Mouse (Mus musculus) left cerebral cortex, adult 2 months (tissue): Measurements from ENCODE around the gene Ptpn1. TPM values are rescaled to one million over a fixed set of nuclear protein-coding genes. Genes with fewer than 3 reads are reported as not detected.
A peak's percentile ranks its signal among the peaks of the same experiment; 100 is the strongest.

ENCODE experiments used
- DNase-seq, 2 experiments: peaks; one replicate each; pipeline ENCODE4 v3.0.0; 2021 to 2022; ENCODE audit warnings: low spot score in 2 of 2, mixed read lengths in 1 of 2; ENCODE audit errors: extremely low spot score in 1 of 2
- H3K27ac ChIP-seq: fragments of 200-600 bp; 2 replicates; pipeline ENCODE4 v1.8.1; 2022
- H3K4me3 ChIP-seq: fragments of 200-600 bp; 2 replicates; pipeline ENCODE4 v1.8.1; 2022
- CTCF ChIP-seq: fragments of 200-600 bp; IDR thresholded peaks from 2 replicates; pipeline ENCODE4 v1.8.1; 2022; ENCODE audit warnings: antibody characterized with exemption, mild to moderate bottlenecking, moderate library complexity
- intact Hi-C: fragments of 180-260 bp; cut with DNase I; formaldehyde crosslinking; loops from one replicate; pipeline ENCODE4 v1.15.1; 2025
- total RNA-seq, 2 experiments: library from RNA; stranded (reverse); gene quantifications; 2 replicates each; pipeline ENCODE4 v1.2.3; 2021

Ptpn1 gene
- total RNA-seq, 2 experiments from 2014 or later = 52.0 to 69.0 TPM

DNA sequence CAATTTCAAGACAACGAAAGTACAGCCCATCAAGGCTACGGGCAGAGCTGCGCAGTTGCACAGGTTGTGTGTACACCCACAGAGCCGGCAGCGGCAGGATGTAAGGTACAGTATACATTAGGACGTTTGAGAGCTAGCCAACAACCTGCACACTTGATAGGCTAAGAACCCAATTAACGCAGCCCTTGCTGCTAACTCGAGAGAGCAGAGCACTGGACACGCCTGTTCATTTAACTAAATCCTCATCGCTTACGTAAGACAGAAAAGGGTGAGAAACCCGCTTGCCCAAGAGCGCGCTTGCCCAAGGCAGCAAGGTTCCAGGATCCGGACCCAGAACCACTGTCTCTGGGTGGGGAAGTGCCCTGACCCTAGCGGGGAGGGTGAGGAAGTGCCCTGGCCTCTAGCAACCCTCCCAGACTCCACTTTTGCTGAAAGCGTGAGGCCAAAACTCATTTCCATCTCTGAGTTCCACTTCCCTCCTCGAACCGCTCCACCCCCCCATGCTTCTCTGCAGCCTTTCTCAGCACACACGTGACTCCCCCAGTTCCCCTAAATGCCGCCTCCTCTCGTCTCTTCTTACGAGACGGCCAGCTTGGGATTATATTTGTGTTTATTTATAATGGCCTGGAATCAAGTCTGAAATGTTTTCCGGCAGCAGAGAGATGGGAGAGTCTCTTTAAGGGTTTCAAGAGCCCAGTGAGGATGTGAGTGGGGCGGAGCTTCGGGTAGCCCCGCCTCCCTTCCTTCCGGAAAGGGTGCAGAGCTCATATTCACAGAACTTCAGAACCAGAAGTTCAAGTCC lies 6.9 kb upstream of the Ptpn1 start:
- peak; percentile 29 for TF ChIP-seq CTCF
- intact Hi-C loops = no loop called here
- DNase-seq = peak; percentile 74 to 79
- Histone ChIP-seq H3K27ac (peak overlapping the region; percentile 87), H3K4me3 (peak overlapping the region; percentile 55)

DNA sequence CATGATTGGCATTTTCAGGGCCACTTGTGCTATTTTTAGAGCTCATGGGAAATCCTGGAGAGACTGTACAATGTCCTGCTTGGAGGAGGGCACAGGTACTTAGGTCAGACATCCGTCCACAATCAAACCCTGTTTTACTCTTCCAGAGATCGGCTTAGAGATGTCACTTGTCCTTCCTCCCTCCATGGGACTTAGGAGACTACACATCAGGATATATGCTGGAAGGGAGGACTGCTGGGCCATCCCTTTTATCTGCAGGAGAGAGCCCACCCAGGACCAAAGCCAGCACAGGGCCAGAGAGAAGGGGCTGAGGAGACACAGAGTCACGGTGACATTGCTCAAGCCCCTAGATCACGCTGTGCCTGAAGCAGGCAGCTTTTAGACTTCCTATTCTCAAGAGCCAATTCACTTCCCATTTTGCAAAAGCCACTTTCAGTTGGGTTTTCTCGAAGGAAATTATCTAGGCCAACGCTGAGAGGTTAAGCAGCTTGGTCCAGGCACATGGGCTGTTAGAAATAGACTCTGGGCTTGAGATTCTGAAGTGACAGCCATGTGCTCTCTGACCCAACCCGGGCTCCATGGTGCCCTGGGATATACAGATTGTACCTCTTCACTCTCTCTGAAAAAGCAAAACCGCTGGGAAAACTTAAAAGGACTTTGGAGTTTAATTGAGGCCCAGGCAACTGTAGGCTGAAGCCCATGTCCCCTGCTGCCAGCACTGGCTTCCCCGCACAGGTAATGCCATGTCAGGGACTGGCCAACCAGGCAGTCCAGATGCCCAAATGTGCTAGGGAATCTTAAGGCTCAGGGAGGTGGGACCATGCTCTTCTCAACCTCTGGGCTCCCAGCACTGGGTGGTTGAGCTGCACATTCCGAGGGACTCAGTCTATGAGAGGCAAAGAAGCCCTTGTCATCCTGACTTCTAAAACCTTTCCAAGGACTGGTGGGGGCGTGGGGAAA lies 5.7 kb upstream of the Ptpn1 start:
- H3K27ac ChIP-seq = peak overlapping the region; percentile 87; the same call in 1 of the 2 replicates
- no peak overlapping the region for H3K4me3 ChIP-seq
- intact Hi-C loops = no loop called here
- TF ChIP-seq CTCF = no peak
- DNase-seq = no peak

DNA sequence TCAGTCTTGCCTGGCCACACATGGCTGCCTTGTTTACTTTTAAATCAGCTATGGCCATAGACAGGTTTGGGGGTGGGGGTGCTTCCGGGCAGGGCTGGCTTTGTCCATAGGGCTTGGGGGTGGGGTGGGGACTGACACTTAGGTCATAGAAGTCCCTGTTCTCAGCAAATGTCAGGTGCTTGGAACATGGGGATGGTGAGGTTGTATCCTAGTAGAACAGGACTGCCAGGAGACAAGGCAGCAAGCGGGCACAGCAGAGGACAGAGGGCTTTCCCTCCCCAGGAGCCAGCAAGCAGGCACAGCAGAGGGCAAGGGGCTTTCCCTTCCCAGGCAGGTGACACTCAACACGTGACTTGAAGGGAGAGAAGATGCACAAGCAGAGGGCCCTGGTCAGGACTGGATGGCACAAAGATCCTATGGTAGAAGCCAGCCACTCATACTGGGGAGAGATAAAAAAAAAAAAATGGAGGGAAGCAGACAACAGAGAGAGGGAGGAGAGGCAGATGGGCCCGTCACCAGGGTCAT lies 3.8 kb upstream of the Ptpn1 start:
- no peak for DNase-seq
- Histone ChIP-seq H3K4me3 (no peak overlapping the region), H3K27ac (no peak overlapping the region)
- intact Hi-C loops = no loop called here
- no peak for TF ChIP-seq CTCF

DNA sequence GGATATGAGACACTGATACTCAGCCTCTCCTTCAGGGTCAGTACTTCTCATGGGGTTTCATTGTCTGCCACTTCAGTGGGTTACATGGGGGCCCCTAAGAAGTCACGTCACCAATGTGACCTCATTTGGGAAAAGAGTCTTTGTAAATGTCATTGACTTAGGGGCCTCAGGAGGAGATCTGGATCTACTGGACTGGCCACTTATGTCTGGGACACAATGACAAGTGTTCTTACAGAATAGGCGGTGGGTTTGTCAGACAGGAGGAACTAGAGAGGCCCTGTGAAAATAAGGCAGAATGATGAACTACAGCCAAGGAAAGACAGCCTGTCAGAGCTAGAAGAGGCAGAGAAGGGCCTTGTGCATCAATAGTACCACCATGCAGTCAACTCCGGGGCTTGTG lies 2.9 kb upstream of the Ptpn1 start:
- intact Hi-C loops = no loop called here
- TF ChIP-seq CTCF = no peak
- H3K27ac ChIP-seq = no peak overlapping the region
- H3K4me3 ChIP-seq = no peak overlapping the region
- DNase-seq = no peak

DNA sequence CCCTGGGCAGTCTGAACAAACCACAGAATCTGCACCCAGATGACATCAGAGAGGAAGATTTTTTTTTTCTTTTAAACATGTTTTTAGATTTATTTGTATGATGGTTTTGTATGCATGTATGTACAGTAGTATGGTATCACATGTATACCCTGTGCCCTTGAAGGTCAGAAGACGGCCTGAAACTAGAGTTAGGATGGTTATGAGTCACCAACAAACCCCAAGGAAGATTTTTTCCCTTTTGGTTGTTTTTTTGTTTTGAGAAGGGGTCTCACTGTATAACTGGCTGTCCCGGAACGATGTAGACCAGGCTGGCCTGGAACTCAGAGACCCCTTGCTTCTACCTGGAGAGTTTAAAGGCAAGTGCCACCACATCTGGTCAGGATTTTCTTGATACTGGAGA lies 882 bp upstream of the Ptpn1 start:
- no peak for TF ChIP-seq CTCF

DNA sequence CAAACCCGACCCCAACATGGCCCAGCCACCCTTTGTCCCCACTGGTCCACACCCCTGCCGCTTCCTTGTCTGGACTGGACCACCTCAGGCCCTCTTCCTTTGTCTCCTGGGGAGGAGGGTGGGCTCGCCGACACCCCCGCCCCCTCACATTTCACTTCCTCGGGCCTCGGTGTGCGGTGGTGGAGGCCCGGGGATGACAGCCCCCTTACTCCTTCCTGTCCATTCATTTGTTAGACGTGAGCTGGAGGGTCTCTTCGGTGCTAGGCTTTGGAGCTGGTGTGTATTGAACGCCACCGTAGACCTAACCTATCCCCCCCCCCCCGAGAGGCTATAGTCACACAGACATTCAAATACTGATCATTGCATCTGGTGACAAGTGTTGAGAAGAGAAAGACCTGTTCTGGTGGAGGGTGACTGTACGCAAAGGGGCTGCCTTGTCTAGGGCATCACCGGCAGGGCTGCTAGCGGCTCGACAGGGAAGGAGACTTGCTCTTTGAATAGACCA lies 922 bp downstream of the Ptpn1 start:
- TF ChIP-seq CTCF = no peak
- Histone ChIP-seq H3K27ac (peak overlapping the region; percentile 93), H3K4me3 (peak overlapping the region; percentile 98)
- DNase-seq = no peak
- intact Hi-C loops = loop anchor here (2.0 kb wide), 1 partner anchor 30 kb away; no protein-coding TSS in a partner anchor

More for the DNA sequence above, 882 bp upstream of the Ptpn1 start:
- Histone ChIP-seq H3K4me3 (no peak overlapping the region), H3K27ac (no peak overlapping the region; the same call in 1 of the 2 replicates)
- intact Hi-C loops = no loop called here
- no peak for DNase-seq

DNA sequence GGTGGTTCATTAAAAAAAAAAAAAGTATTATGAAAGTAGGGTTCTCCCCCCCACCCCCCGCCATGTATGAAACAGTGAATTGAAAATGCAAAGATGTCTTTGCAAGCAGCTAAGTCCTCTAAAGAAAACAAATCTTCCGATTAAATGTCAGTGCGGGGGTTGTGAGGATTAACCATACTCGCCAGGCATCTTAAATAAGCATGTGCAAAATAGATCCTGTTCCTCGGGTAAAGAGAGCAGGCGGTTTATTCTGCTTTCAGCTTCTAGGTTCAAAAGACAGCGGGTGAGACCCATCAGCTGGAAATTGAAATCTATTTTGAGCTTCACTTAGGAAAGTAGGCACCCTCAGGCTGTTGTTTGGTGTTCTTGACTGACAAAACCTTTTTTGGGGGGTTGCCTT lies 1.5 kb downstream of the Ptpn1 start:
- no peak for DNase-seq
- Histone ChIP-seq H3K4me3 (peak overlapping the region; percentile 98), H3K27ac (peak overlapping the region; percentile 93)
- intact Hi-C loops = loop anchor here (2.0 kb wide), 1 partner anchor 29 kb away; no protein-coding TSS in a partner anchor
- no peak for TF ChIP-seq CTCF

DNA sequence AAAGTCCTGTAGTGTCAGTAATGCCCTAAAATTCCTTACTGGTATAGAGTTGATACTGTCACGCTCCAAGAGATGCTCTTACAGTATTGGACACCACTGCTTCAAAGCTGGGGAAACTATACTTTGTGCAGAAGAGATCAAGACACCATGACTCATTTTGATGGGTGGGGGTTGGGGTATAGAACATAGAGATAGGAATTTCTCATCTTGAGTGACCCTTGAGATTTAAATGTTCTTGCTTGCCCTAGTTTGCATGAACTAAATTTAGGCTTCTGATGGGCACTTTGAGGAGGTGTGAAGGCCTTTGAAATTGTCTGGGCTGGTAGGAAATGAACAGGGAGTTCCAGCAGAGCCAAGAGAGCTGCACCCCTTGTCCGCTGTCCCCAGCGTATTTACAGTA lies 4.1 kb downstream of the Ptpn1 start:
- Histone ChIP-seq H3K27ac (no peak overlapping the region), H3K4me3 (no peak overlapping the region)
- no peak for TF ChIP-seq CTCF
- DNase-seq = no peak
- intact Hi-C loops = no loop called here

DNA sequence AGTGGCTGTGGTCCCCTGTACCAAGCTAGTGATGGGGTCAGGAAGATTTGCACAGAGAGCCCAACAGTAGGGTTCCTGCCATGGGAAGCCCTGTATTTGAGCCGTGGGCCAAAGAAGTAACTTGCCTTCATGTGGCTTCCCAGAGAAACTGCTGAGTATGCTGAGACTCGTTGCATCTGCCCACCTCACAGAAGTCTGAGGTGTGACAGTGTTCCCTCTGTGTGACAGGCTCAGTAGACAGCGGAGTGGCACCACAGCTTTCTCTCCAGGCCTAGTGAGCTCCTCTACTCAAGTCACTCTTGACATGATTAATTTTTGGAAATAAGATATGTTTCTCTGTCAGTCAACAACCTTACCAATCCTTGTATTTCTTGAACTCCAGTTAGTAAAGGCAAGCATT lies 6.9 kb downstream of the Ptpn1 start:
- H3K27ac ChIP-seq = no peak overlapping the region
- no peak overlapping the region for H3K4me3 ChIP-seq
- no peak for TF ChIP-seq CTCF
- DNase-seq = no peak
- intact Hi-C loops = no loop called here

DNA sequence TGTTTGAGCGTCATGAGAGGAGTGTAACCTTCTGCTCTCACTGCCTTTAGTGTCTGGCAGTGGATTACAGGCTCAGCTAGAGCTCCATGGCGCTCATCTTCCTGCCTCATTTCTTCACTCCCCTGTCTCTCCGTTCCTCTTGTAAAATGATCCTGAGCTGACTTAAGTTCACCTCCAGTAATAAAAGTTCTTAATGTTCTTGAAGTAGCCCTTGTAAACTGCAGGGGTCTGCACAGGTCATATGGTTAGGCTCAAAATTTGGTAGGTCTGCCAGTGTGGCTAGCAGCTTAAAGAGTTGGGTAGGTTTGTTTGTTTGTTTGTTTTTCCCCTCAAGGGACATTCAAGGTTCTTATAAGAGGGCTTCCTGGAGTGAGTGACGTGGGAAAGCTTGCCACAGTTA lies 7.3 kb downstream of the Ptpn1 start:
- no peak overlapping the region for H3K4me3 ChIP-seq
- DNase-seq = no peak
- no peak for TF ChIP-seq CTCF
- intact Hi-C loops = no loop called here
- 0 out of 2 replicates have a peak overlapping the region, but pooled peaks have one; percentile 1 for H3K27ac ChIP-seq

DNA sequence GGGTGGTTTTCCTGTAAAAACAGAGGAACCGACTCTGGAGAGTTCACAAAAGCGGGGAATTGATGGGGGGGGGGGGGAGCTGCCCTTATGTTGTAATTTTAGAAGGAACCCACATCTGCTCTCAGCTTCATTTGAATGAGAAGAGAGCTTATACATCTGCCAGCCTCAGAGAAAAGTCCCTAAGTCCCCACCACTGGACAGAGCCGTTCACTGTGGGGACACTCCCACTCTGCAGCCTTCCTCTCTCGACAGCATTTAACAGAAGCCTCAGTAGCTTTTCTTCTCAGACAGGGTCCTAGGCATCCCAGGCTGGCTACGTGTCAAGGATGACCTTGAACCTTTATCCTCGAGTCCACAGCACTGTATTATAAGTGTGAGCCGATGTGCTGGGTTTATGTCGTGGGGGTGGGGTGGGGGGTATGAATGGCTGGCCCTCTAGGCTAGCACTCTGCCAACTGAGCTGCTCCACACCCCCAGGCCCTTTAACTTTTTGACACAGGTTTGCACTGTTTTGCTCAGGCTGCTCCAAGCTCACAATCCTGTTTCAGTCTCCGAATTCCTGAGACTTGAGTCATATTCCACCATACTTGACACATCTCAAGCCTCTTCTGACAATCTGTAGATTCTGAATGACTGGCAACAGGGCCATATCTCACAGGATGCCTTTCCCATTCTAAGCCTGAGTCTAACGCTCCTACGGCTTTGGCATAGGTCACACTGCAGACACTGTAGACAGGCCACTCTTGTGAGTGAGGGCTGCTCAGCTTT lies 8.0 kb downstream of the Ptpn1 start:
- no peak for TF ChIP-seq CTCF

More for the DNA sequence above, 8.0 kb downstream of the Ptpn1 start:
- intact Hi-C loops = no loop called here
- H3K4me3 ChIP-seq = no peak overlapping the region
- no peak overlapping the region for H3K27ac ChIP-seq
- no peak for DNase-seq
